Mouse (Mus musculus): ENCODE data around the gene Corin. TPM values are rescaled to one million over a fixed set of nuclear protein-coding genes. Genes with fewer than 3 reads are reported as not detected.

Gene Corin
- polyA plus RNA-seq, 1 experiment from 2014 or later: 0.16 TPM

DNA sequence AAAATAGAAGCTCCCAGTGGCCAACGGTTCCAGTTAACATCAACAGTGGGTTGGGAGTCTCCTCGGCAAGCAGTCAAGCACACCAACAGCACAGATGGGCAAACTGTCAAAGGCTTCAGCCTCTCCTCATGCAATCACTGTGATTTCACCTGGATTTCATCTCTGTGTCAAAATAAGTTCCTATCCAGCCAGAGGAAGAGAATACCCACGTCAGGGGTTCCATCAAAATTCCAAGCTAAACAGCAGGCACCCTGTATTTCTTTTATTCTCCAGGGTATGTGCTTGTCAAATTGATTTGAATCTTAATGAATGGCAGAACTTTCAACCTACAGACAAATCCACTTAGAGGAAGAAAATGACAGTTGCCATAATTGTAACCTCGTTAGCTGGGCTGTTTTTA lies 51.5 kb downstream of the Corin start:
- WGBS: 26% methylated on average over 4 of the region's 4 CpGs
- peak; percentile 77 for ATAC-seq

DNA sequence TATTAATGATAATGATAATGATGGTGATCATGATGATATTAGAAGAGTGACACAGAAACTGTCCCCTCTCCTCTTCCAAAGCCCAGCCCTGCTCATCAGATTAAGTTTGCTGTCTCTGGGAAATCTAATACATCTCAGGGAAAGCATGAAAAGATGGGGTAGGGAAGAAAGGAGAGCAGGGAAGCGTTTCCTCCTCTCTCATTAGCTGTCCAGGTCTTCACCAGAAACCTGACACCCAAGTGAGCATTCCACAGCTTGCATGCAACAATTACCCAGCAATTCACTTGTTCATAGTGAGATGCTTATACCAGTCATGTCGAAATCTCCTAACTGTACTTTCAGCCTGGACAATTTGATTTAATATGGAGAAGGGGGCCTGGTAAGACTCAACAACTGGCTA lies 55.4 kb downstream of the Corin start:
- no peaks in the 10 kb centered on the region for H3K36me3 ChIP-seq (ENCODE audit: control insufficient read depth, insufficient read depth)
- H3K9ac ChIP-seq (replicated peaks; ENCODE audit: low read depth, low read length): no peak overlapping the region
- no peaks in the 10 kb centered on the region for H3K9me3 ChIP-seq (ENCODE audit: control insufficient read depth, low read length)
- H3K4me1 ChIP-seq (replicated peaks; ENCODE audit: control insufficient read depth, insufficient read depth, low read length): 0 out of 2 replicates have a peak, but pooled peaks cover 4% of the 10 kb centered on the region
- H3K4me2 ChIP-seq (ENCODE audit: low read length): no peak overlapping the region
- H3K27ac ChIP-seq (ENCODE audit: low read length): no peak overlapping the region
- ATAC-seq: no peak
- 59% methylated on average over 2 of the region's 2 CpGs for WGBS
- H3K27me3 ChIP-seq (replicated peaks; ENCODE audit: control insufficient read depth, insufficient read depth, low read length): no peaks in the 10 kb centered on the region
- no peak overlapping the region for H3K4me3 ChIP-seq (replicated peaks; ENCODE audit: low read length)

More for the DNA sequence above, 51.5 kb downstream of the Corin start:
- Histone ChIP-seq H3K4me3 (replicated peaks; ENCODE audit: low read length) (no peak overlapping the region), H3K9ac (replicated peaks; ENCODE audit: low read depth, low read length) (no peak overlapping the region), H3K4me1 (replicated peaks; ENCODE audit: control insufficient read depth, insufficient read depth, low read length) (0 out of 2 replicates have a peak, but pooled peaks cover 4% of the 10 kb centered on the region), H3K27ac (ENCODE audit: low read length) (no peak overlapping the region; the same call in 1 of the 2 replicates), H3K9me3 (ENCODE audit: control insufficient read depth, low read length) (no peaks in the 10 kb centered on the region), H3K4me2 (ENCODE audit: low read length) (no peak overlapping the region), H3K27me3 (replicated peaks; ENCODE audit: control insufficient read depth, insufficient read depth, low read length) (no peaks in the 10 kb centered on the region), H3K36me3 (ENCODE audit: control insufficient read depth, insufficient read depth) (no peaks in the 10 kb centered on the region)

DNA sequence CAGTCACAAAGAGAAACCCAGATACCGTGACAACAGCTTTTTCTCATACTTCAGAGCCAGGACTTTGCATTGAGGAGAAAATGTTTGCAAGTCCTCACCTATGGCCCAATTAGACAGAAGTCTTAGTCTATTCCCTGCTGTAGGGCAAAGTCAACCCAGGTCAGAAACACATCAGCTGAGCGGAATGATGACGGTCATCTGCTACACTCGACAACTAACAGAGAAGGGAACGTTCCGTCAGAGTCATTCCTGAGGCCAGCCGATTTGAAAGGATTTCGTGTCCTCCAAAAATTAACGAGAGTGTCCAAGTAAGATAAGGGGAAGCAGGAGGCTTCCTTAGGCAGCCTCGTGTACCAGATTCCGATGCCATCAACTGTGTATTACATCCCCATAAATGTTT lies 58.2 kb downstream of the Corin start:
- WGBS: 90% methylated on average over 11 of the region's 11 CpGs
- no peak for ATAC-seq
- no peak overlapping the region for H3K9ac ChIP-seq (replicated peaks; ENCODE audit: low read depth, low read length)

DNA sequence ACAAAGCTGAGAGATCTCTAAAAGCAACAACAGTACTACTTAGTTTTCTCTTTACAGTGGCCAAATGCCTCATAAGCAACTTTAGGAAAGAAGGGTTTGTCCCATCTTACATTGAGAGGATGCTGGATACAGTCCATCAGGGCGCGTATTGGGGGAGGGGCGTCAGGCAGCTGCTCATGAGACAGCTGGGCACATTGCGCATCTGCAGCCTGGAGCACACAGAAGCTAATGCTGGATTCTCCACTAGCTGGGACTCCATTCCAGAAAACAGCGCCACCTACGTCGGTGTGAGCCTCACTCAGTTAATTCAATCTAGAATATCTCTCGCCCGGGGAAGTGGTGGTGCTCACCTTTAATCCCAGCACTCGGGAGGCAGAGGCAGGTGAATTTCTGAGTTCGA lies 60.3 kb downstream of the Corin start:
- H3K36me3 ChIP-seq (ENCODE audit: control insufficient read depth, insufficient read depth): no peaks in the 10 kb centered on the region
- no peak overlapping the region for H3K9ac ChIP-seq (replicated peaks; ENCODE audit: low read depth, low read length)
- no peak for ATAC-seq
- no peaks in the 10 kb centered on the region for H3K27me3 ChIP-seq (replicated peaks; ENCODE audit: control insufficient read depth, insufficient read depth, low read length)
- no peaks in the 10 kb centered on the region for H3K9me3 ChIP-seq (ENCODE audit: control insufficient read depth, low read length)
- H3K4me1 ChIP-seq (replicated peaks; ENCODE audit: control insufficient read depth, insufficient read depth, low read length): no peaks in the 10 kb centered on the region
- WGBS: 75% methylated on average over 11 of the region's 11 CpGs
- no peak overlapping the region for H3K4me2 ChIP-seq (ENCODE audit: low read length)
- H3K4me3 ChIP-seq (replicated peaks; ENCODE audit: low read length): no peak overlapping the region
- H3K27ac ChIP-seq (ENCODE audit: low read length): no peak overlapping the region

More for the DNA sequence above, 58.2 kb downstream of the Corin start:
- no peak overlapping the region for H3K4me3 ChIP-seq (replicated peaks; ENCODE audit: low read length)
- H3K9me3 ChIP-seq (ENCODE audit: control insufficient read depth, low read length): no peaks in the 10 kb centered on the region
- H3K4me1 ChIP-seq (replicated peaks; ENCODE audit: control insufficient read depth, insufficient read depth, low read length): no peaks in the 10 kb centered on the region
- H3K36me3 ChIP-seq (ENCODE audit: control insufficient read depth, insufficient read depth): no peaks in the 10 kb centered on the region
- H3K27ac ChIP-seq (ENCODE audit: low read length): no peak overlapping the region
- no peaks in the 10 kb centered on the region for H3K27me3 ChIP-seq (replicated peaks; ENCODE audit: control insufficient read depth, insufficient read depth, low read length)
- no peak overlapping the region for H3K4me2 ChIP-seq (ENCODE audit: low read length)

- no peak overlapping the region for H3K27ac ChIP-seq (ENCODE audit: low read length)
- no peaks in the 10 kb centered on the region for H3K27me3 ChIP-seq (replicated peaks; ENCODE audit: control insufficient read depth, insufficient read depth, low read length)
- no peak overlapping the region for H3K4me2 ChIP-seq (ENCODE audit: low read length)
- no peak overlapping the region for H3K9ac ChIP-seq (replicated peaks; ENCODE audit: low read depth, low read length)
- H3K36me3 ChIP-seq (ENCODE audit: control insufficient read depth, insufficient read depth): no peaks in the 10 kb centered on the region
- no peak for ATAC-seq
- no peaks in the 10 kb centered on the region for H3K4me1 ChIP-seq (replicated peaks; ENCODE audit: control insufficient read depth, insufficient read depth, low read length)
- no peaks in the 10 kb centered on the region for H3K9me3 ChIP-seq (ENCODE audit: control insufficient read depth, low read length)
- no peak overlapping the region for H3K4me3 ChIP-seq (replicated peaks; ENCODE audit: low read length)
- 88% methylated on average over 4 of the region's 4 CpGs for WGBS
Observed at GRCm38 (mm10) chr5:72443007-72443406, 61.3 kb downstream of the Corin start.

GRCm38 (mm10) chr5:72441181-72441580 lies 63.1 kb downstream of the Corin start:
- Histone ChIP-seq H3K9me3 (ENCODE audit: control insufficient read depth, low read length) (no peaks in the 10 kb centered on the region), H3K9ac (replicated peaks; ENCODE audit: low read depth, low read length) (no peak overlapping the region), H3K36me3 (ENCODE audit: control insufficient read depth, insufficient read depth) (no peaks in the 10 kb centered on the region), H3K27ac (ENCODE audit: low read length) (no peak overlapping the region), H3K4me3 (replicated peaks; ENCODE audit: low read length) (no peak overlapping the region), H3K4me2 (ENCODE audit: low read length) (no peak overlapping the region), H3K4me1 (replicated peaks; ENCODE audit: control insufficient read depth, insufficient read depth, low read length) (no peaks in the 10 kb centered on the region), H3K27me3 (replicated peaks; ENCODE audit: control insufficient read depth, insufficient read depth, low read length) (no peaks in the 10 kb centered on the region)
- ATAC-seq: no peak
- 76% methylated on average over 10 of the region's 10 CpGs for WGBS

- Histone ChIP-seq H3K9me3 (ENCODE audit: control insufficient read depth, low read length) (no peaks in the 10 kb centered on the region), H3K4me2 (ENCODE audit: low read length) (no peak overlapping the region), H3K27me3 (replicated peaks; ENCODE audit: control insufficient read depth, insufficient read depth, low read length) (no peaks in the 10 kb centered on the region), H3K36me3 (ENCODE audit: control insufficient read depth, insufficient read depth) (no peaks in the 10 kb centered on the region), H3K4me3 (replicated peaks; ENCODE audit: low read length) (no peak overlapping the region), H3K4me1 (replicated peaks; ENCODE audit: control insufficient read depth, insufficient read depth, low read length) (no peaks in the 10 kb centered on the region), H3K9ac (replicated peaks; ENCODE audit: low read depth, low read length) (no peak overlapping the region), H3K27ac (ENCODE audit: low read length) (no peak overlapping the region)
- 91% methylated on average over 11 of the region's 11 CpGs for WGBS
- ATAC-seq: no peak
Observed at GRCm38 (mm10) chr5:72435085-72435484, 69.2 kb downstream of the Corin start.

DNA sequence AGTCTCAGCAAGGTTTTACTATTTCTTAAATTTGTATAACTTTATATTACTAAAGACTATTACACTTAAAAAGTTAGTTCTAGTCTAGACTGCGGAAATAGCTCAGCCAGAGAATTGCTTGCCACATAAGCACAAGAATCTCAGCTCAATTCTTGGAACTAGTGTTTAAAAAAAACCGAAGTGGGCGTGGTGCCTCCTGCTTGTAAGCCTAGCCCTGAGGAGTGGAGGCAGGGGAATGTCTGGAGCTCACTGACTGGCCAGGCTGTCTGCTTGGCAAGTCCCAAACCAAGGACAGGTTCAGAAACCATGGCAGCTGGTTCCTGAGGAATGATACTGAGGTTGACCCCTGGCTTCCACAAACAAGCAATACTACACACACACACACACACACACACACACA lies 72.4 kb downstream of the Corin start:
- H3K36me3 ChIP-seq (ENCODE audit: control insufficient read depth, insufficient read depth): no peaks in the 10 kb centered on the region
- H3K4me2 ChIP-seq (ENCODE audit: low read length): no peak overlapping the region
- H3K27ac ChIP-seq (ENCODE audit: low read length): no peak overlapping the region
- no peaks in the 10 kb centered on the region for H3K27me3 ChIP-seq (replicated peaks; ENCODE audit: control insufficient read depth, insufficient read depth, low read length)
- whole genome bisulfite sequencing: 76% methylated on average over 3 of the region's 3 CpGs
- H3K4me3 ChIP-seq (replicated peaks; ENCODE audit: low read length): no peak overlapping the region
- H3K9ac ChIP-seq (replicated peaks; ENCODE audit: low read depth, low read length): no peak overlapping the region
- no peak for ATAC-seq
- H3K4me1 ChIP-seq (replicated peaks; ENCODE audit: control insufficient read depth, insufficient read depth, low read length): no peaks in the 10 kb centered on the region
- no peaks in the 10 kb centered on the region for H3K9me3 ChIP-seq (ENCODE audit: control insufficient read depth, low read length)

DNA sequence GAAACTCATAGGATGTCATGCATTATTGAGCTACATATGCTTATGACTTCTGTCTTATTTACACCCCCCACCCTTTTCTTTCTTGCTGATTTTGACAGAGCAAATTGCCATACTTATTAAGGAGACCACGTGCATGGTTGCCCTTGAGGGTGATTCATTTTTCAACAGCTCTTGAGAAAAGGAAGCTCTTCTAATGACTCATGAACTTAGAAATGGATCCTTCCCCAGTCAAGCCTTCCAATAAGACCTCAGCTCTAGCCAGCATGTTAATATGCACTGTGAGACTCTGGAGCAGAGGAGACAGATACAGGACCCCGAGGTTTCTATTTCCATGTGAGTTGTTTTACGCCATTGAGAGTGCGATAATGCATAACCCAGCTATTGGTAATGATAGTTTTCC lies 76.7 kb downstream of the Corin start:
- H3K4me2 ChIP-seq (ENCODE audit: low read length): no peak overlapping the region
- no peak overlapping the region for H3K9ac ChIP-seq (replicated peaks; ENCODE audit: low read depth, low read length)
- ATAC-seq: no peak
- H3K4me1 ChIP-seq (replicated peaks; ENCODE audit: control insufficient read depth, insufficient read depth, low read length): no peaks in the 10 kb centered on the region
- H3K36me3 ChIP-seq (ENCODE audit: control insufficient read depth, insufficient read depth): no peaks in the 10 kb centered on the region
- H3K27ac ChIP-seq (ENCODE audit: low read length): no peak overlapping the region
- WGBS: 83% methylated on average over 4 of the region's 4 CpGs
- H3K4me3 ChIP-seq (replicated peaks; ENCODE audit: low read length): no peak overlapping the region
- H3K9me3 ChIP-seq (ENCODE audit: control insufficient read depth, low read length): no peaks in the 10 kb centered on the region
- H3K27me3 ChIP-seq (replicated peaks; ENCODE audit: control insufficient read depth, insufficient read depth, low read length): no peaks in the 10 kb centered on the region

DNA sequence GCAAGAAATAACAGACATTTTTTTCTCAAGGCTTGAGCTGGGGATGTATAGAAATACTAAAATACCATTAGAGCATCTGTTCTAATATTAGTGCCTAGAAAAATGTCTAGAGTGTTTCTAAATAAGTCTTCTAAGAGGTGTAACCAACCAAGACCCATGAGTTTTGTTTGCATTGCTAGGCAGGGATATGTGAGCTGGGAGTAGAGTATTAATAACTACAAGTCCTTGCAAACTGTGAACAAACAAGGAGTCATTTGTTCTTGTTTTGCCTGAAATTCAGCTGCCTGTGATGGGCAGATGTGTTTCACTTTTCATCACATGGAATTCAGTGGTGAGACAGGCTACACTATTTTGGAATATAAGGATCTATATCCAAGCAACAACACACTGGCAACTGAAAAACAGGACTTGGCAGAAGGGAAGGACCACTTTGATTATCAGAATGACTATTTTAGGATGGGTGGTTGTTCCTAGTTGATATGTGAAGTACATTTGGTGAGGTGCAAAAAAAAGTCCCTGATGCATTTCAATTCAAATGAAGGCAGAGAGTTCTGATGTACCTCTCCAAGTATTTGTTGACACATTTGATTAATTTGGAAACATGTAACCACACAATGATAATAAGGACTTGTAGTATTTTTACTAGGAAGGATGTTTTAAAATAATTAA lies 78.8 kb downstream of the Corin start:
- H3K4me2 ChIP-seq (ENCODE audit: low read length): no peak overlapping the region
- no peak overlapping the region for H3K4me3 ChIP-seq (replicated peaks; ENCODE audit: low read length)
- no peaks in the 10 kb centered on the region for H3K9me3 ChIP-seq (ENCODE audit: control insufficient read depth, low read length)
- H3K27me3 ChIP-seq (replicated peaks; ENCODE audit: control insufficient read depth, insufficient read depth, low read length): no peaks in the 10 kb centered on the region
- ATAC-seq: no peak
- no peaks in the 10 kb centered on the region for H3K36me3 ChIP-seq (ENCODE audit: control insufficient read depth, insufficient read depth)
- no peaks in the 10 kb centered on the region for H3K4me1 ChIP-seq (replicated peaks; ENCODE audit: control insufficient read depth, insufficient read depth, low read length)
- no peak overlapping the region for H3K27ac ChIP-seq (ENCODE audit: low read length)
- no peak overlapping the region for H3K9ac ChIP-seq (replicated peaks; ENCODE audit: low read depth, low read length)

Measured in forebrain, embryonic 16.5 days (tissue).